Mouse (Mus musculus): Measurements from ENCODE around the gene A430078G23Rik. TPM values are rescaled to one million over a fixed set of nuclear protein-coding genes. Genes with fewer than 3 reads are reported as not detected.
"Not testable (repeated sequence)": the region's sequence is repeated elsewhere in the genome, so short reads cannot be mapped to it uniquely, and the experiment has no call there.

A430078G23Rik gene
- polyA plus RNA-seq (2014; fragmentation: Nextera tagmentation; extraction: Ambion mirVana): 0.32 and 0.40 TPM in 2 replicates

- Histone ChIP-seq H3K4me1 (replicated peaks; ENCODE audit: control insufficient read depth, insufficient read depth, low read length) (no peaks in the 10 kb centered on the region; the same call in 1 of the 2 replicates), H3K4me3 (ENCODE audit: low read depth, low read length) (no peak within 1 kb of the TSS), H3K27me3 (replicated peaks; ENCODE audit: control insufficient read depth, insufficient read depth, low read length) (no peaks in the 10 kb centered on the region), H3K36me3 (ENCODE audit: control insufficient read depth, insufficient read depth, low read length) (no peaks in the 10 kb centered on the region), H3K9me3 (ENCODE audit: control insufficient read depth, low read length) (no peaks in the 10 kb centered on the region), H3K9ac (ENCODE audit: low read depth, low read length) (no peak within 1 kb of the TSS), H3K27ac (ENCODE audit: low read depth, low read length) (no peak within 1 kb of the TSS), H3K4me2 (0 out of 2 replicates have a peak within 1 kb of the TSS, but pooled peaks have one; percentile 4)
- 29% methylated on average over 13 of the region's 13 CpGs for WGBS
- DNase-seq (ENCODE audit: low spot score): no peak
- ATAC-seq (replicated peaks; ENCODE audit: low FRiP score): no peak
Observed at GRCm38 (mm10) chr8:3353189-3353810, at the start of gene A430078G23Rik. TSS of gene A430078G23Rik (plus strand) at chr8:3353415.

- H3K27ac ChIP-seq (ENCODE audit: low read depth, low read length); H3K4me2 ChIP-seq; ATAC-seq (replicated peaks; ENCODE audit: low FRiP score); H3K27me3 ChIP-seq (replicated peaks; ENCODE audit: control insufficient read depth, insufficient read depth, low read length); H3K36me3 ChIP-seq (ENCODE audit: control insufficient read depth, insufficient read depth, low read length); H3K9ac ChIP-seq (ENCODE audit: low read depth, low read length); H3K4me3 ChIP-seq (ENCODE audit: low read depth, low read length); H3K4me1 ChIP-seq (replicated peaks; ENCODE audit: control insufficient read depth, insufficient read depth, low read length); H3K9me3 ChIP-seq (ENCODE audit: control insufficient read depth, low read length): not testable (repeated sequence)
- WGBS: 77% methylated on average over 13 of the region's 13 CpGs
- DNase-seq (ENCODE audit: low spot score): peak; percentile 23
Observed at GRCm38 (mm10) chr8:3308205-3308800, 44.9 kb upstream of the A430078G23Rik start.

GRCm38 (mm10) chr8:3309636-3310035 lies 43.6 kb upstream of the A430078G23Rik start:
- 76% methylated on average over 11 of the region's 11 CpGs for WGBS
- H3K4me1 ChIP-seq (replicated peaks; ENCODE audit: control insufficient read depth, insufficient read depth, low read length): no peaks in the 10 kb centered on the region
- H3K9ac ChIP-seq (ENCODE audit: low read depth, low read length): no peak overlapping the region
- no peaks in the 10 kb centered on the region for H3K36me3 ChIP-seq (ENCODE audit: control insufficient read depth, insufficient read depth, low read length)
- H3K4me2 ChIP-seq: no peak overlapping the region
- H3K27me3 ChIP-seq (replicated peaks; ENCODE audit: control insufficient read depth, insufficient read depth, low read length): no peaks in the 10 kb centered on the region
- no peak overlapping the region for H3K4me3 ChIP-seq (ENCODE audit: low read depth, low read length)
- no peak overlapping the region for H3K27ac ChIP-seq (ENCODE audit: low read depth, low read length)
- no peaks in the 10 kb centered on the region for H3K9me3 ChIP-seq (ENCODE audit: control insufficient read depth, low read length)
- DNase-seq (ENCODE audit: low spot score): peak; percentile 15
- no peak for ATAC-seq (replicated peaks; ENCODE audit: low FRiP score)

- Histone ChIP-seq H3K27ac (ENCODE audit: low read depth, low read length) (no peak overlapping the region), H3K9ac (ENCODE audit: low read depth, low read length) (no peak overlapping the region), H3K4me1 (replicated peaks; ENCODE audit: control insufficient read depth, insufficient read depth, low read length) (no peaks in the 10 kb centered on the region), H3K36me3 (ENCODE audit: control insufficient read depth, insufficient read depth, low read length) (no peaks in the 10 kb centered on the region), H3K27me3 (replicated peaks; ENCODE audit: control insufficient read depth, insufficient read depth, low read length) (no peaks in the 10 kb centered on the region), H3K4me3 (ENCODE audit: low read depth, low read length) (no peak overlapping the region), H3K9me3 (ENCODE audit: control insufficient read depth, low read length) (no peaks in the 10 kb centered on the region), H3K4me2 (no peak overlapping the region)
- WGBS: 63% methylated on average over 4 of the region's 4 CpGs
- ATAC-seq (replicated peaks; ENCODE audit: low FRiP score) (no peak), DNase-seq (ENCODE audit: low spot score) (peak; percentile 18)
Observed at GRCm38 (mm10) chr8:3311482-3311881, 41.7 kb upstream of the A430078G23Rik start.

GRCm38 (mm10) chr8:3313417-3313816 lies 39.8 kb upstream of the A430078G23Rik start:
- H3K9me3 ChIP-seq (ENCODE audit: control insufficient read depth, low read length); H3K27me3 ChIP-seq (replicated peaks; ENCODE audit: control insufficient read depth, insufficient read depth, low read length); H3K4me1 ChIP-seq (replicated peaks; ENCODE audit: control insufficient read depth, insufficient read depth, low read length); H3K9ac ChIP-seq (ENCODE audit: low read depth, low read length); H3K4me3 ChIP-seq (ENCODE audit: low read depth, low read length); H3K4me2 ChIP-seq; ATAC-seq (replicated peaks; ENCODE audit: low FRiP score); H3K27ac ChIP-seq (ENCODE audit: low read depth, low read length); H3K36me3 ChIP-seq (ENCODE audit: control insufficient read depth, insufficient read depth, low read length): not testable (repeated sequence)
- DNase-seq (ENCODE audit: low spot score): peak; percentile 9
- 63% methylated on average over 1 of the region's 1 CpGs for WGBS

GRCm38 (mm10) chr8:3313843-3314242 lies 39.4 kb upstream of the A430078G23Rik start:
- Histone ChIP-seq H3K4me3 (ENCODE audit: low read depth, low read length) (no peak overlapping the region), H3K4me2 (no peak overlapping the region), H3K4me1 (replicated peaks; ENCODE audit: control insufficient read depth, insufficient read depth, low read length) (no peaks in the 10 kb centered on the region), H3K36me3 (ENCODE audit: control insufficient read depth, insufficient read depth, low read length) (no peaks in the 10 kb centered on the region), H3K27ac (ENCODE audit: low read depth, low read length) (no peak overlapping the region), H3K9me3 (ENCODE audit: control insufficient read depth, low read length) (no peaks in the 10 kb centered on the region), H3K27me3 (replicated peaks; ENCODE audit: control insufficient read depth, insufficient read depth, low read length) (no peaks in the 10 kb centered on the region), H3K9ac (ENCODE audit: low read depth, low read length) (no peak overlapping the region)
- peak; percentile 23 for DNase-seq (ENCODE audit: low spot score)
- ATAC-seq (replicated peaks; ENCODE audit: low FRiP score): no peak
- 54% methylated on average over 3 of the region's 3 CpGs for WGBS

- 73% methylated on average over 2 of the region's 2 CpGs for whole genome bisulfite sequencing
Observed at GRCm38 (mm10) chr8:3314345-3314744, 38.9 kb upstream of the A430078G23Rik start.

GRCm38 (mm10) chr8:3316585-3316984 lies 36.6 kb upstream of the A430078G23Rik start:
- H3K4me3 ChIP-seq (ENCODE audit: low read depth, low read length): no peak overlapping the region
- WGBS: 76% methylated on average over 5 of the region's 5 CpGs
- H3K9me3 ChIP-seq (ENCODE audit: control insufficient read depth, low read length): no peaks in the 10 kb centered on the region
- no peaks in the 10 kb centered on the region for H3K36me3 ChIP-seq (ENCODE audit: control insufficient read depth, insufficient read depth, low read length)
- H3K4me2 ChIP-seq: no peak overlapping the region
- DNase-seq (ENCODE audit: low spot score) (no peak), ATAC-seq (replicated peaks; ENCODE audit: low FRiP score) (no peak)
- H3K9ac ChIP-seq (ENCODE audit: low read depth, low read length): no peak overlapping the region
- H3K27ac ChIP-seq (ENCODE audit: low read depth, low read length): no peak overlapping the region
- H3K27me3 ChIP-seq (replicated peaks; ENCODE audit: control insufficient read depth, insufficient read depth, low read length): no peaks in the 10 kb centered on the region
- H3K4me1 ChIP-seq (replicated peaks; ENCODE audit: control insufficient read depth, insufficient read depth, low read length): no peaks in the 10 kb centered on the region

More at GRCm38 (mm10) chr8:3314345-3314744, 38.9 kb upstream of the A430078G23Rik start:
- DNase-seq (ENCODE audit: low spot score) (peak; percentile 4), ATAC-seq (replicated peaks; ENCODE audit: low FRiP score) (no peak)
- no peaks in the 10 kb centered on the region for H3K4me1 ChIP-seq (replicated peaks; ENCODE audit: control insufficient read depth, insufficient read depth, low read length)
- no peaks in the 10 kb centered on the region for H3K27me3 ChIP-seq (replicated peaks; ENCODE audit: control insufficient read depth, insufficient read depth, low read length)
- H3K36me3 ChIP-seq (ENCODE audit: control insufficient read depth, insufficient read depth, low read length): no peaks in the 10 kb centered on the region
- no peak overlapping the region for H3K27ac ChIP-seq (ENCODE audit: low read depth, low read length)
- no peak overlapping the region for H3K4me2 ChIP-seq
- H3K9me3 ChIP-seq (ENCODE audit: control insufficient read depth, low read length): no peaks in the 10 kb centered on the region
- no peak overlapping the region for H3K9ac ChIP-seq (ENCODE audit: low read depth, low read length)
- no peak overlapping the region for H3K4me3 ChIP-seq (ENCODE audit: low read depth, low read length)

- H3K9ac ChIP-seq (ENCODE audit: low read depth, low read length); H3K4me2 ChIP-seq; H3K27me3 ChIP-seq (replicated peaks; ENCODE audit: control insufficient read depth, insufficient read depth, low read length); H3K4me3 ChIP-seq (ENCODE audit: low read depth, low read length); DNase-seq (ENCODE audit: low spot score); ATAC-seq (replicated peaks; ENCODE audit: low FRiP score); H3K36me3 ChIP-seq (ENCODE audit: control insufficient read depth, insufficient read depth, low read length); H3K27ac ChIP-seq (ENCODE audit: low read depth, low read length); H3K4me1 ChIP-seq (replicated peaks; ENCODE audit: control insufficient read depth, insufficient read depth, low read length); H3K9me3 ChIP-seq (ENCODE audit: control insufficient read depth, low read length): not testable (repeated sequence)
- 95% methylated on average over 8 of the region's 11 CpGs for WGBS
Observed at GRCm38 (mm10) chr8:3319267-3319666, 33.9 kb upstream of the A430078G23Rik start.
